Mouse (Mus musculus) inflammation-experienced regulatory T-cells (primary cell): ENCODE data around the gene Gm12887. TPM values are rescaled to one million over a fixed set of nuclear protein-coding genes. Genes with fewer than 3 reads are reported as not detected.

Source experiments
- polyA plus RNA-seq, 2 experiments: library from polyadenylated mRNA; unstranded; fragments of 100-300 nt; shearing (Covaris generic); gene quantifications; one replicate each; pipeline ENCODE4 v1.2.1; 2017

Gene Gm12887
- not detected for polyA plus RNA-seq

DNA sequence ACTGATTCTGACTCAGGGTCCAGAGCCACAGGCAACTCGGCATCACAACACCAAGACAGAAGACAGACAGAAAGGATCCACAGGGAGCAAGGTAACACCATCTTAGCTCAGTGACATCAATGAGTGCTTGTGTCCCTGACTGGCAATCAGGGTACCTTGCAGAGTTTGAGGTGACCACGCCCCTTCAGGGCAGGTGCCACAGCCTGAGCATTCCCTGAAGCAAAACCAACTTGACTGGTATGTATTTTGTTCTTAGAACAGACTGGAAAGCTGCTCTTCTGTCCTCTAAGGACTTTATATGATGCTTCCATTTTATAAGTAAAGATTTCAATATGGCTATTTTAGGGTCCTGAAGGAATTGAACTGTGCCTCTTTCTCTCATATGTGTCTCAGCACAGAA, at the start of gene Gm12887:
Gene Gm12887, minus strand, starts transcription at position 101 of the 400 bp plus-strand sequence.

Other genes starting within 250 kb of the Gm12887 start
- gene Gm12886, start 199.0 kb downstream of the Gm12887 start, polyA plus RNA-seq: under 1 TPM in 1 of 2 experiments, not detected in 1; 0.58 TPM